In the genomic region with DNA sequence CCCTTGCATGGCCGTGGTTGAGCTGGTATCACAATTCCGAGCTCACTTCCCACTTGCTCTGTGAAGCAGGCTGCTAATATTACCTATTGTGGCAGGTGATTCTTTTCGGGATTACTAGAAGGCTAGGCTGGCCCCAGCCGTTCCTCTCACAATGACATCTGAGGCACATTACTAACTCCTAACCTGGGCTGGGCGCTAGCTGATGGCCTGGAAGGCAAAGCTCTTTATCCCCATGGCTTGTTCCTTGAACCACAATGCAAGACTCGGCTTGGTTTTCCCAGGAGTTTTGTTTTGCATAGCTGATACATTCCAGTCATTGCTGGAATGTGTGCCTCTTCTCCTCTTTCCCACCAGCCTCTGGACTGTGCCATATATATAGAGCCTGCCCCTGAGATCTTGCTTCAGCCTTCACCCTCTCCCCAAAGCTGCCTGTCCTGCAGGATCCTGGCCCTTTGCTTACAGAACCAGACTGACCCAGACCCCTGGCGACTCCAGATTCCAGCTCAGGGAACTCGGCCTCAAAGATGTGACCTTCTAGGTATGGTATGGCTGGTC, we compare ENCODE assay signal across 7 mouse cellular contexts. TPM values are rescaled to one million over a fixed set of nuclear protein-coding genes. Genes with fewer than 3 reads are reported as not detected.
DNase-seq lines count a peak whose midpoint lies in the region; ATAC-seq and TF ChIP-seq lines count a peak whose summit lies in the region.

A gene (plus strand): TSS at position 404 of the 555 bp plus-strand sequence.

- no peaks in the 10 kb centered on the region for H3K9me3 ChIP-seq in midbrain, postnatal 0 days (ENCODE audit: low read length)
- H3K9me3 ChIP-seq in midbrain, embryonic 10.5 days (replicated peaks), result no peaks in the 10 kb centered on the region
- H3K9me3 ChIP-seq in embryonic facial prominence, embryonic 15.5 days (replicated peaks), result no peaks in the 10 kb centered on the region
- H3K9me3 ChIP-seq in hindbrain, embryonic 12.5 days (replicated peaks), result no peaks in the 10 kb centered on the region
- H3K9me3 ChIP-seq in midbrain, embryonic 15.5 days, result no peaks in the 10 kb centered on the region

- H3K27me3 ChIP-seq in midbrain, postnatal 0 days (ENCODE audit: insufficient read depth, low read length), result no peaks in the 10 kb centered on the region
- peaks cover 85% of the 10 kb centered on the region for H3K27me3 ChIP-seq in midbrain, embryonic 10.5 days (ENCODE audit: low read depth, poor library complexity, severe bottlenecking)
- H3K27me3 ChIP-seq in embryonic facial prominence, embryonic 15.5 days, result no peaks in the 10 kb centered on the region
- no peaks in the 10 kb centered on the region for H3K27me3 ChIP-seq in hindbrain, embryonic 12.5 days
- 0 out of 2 replicates have a peak, but pooled peaks cover 3% of the 10 kb centered on the region for H3K27me3 ChIP-seq in midbrain, embryonic 15.5 days (replicated peaks)

- H3K36me3 ChIP-seq in midbrain, postnatal 0 days (ENCODE audit: insufficient read depth, low read length), result no peaks in the 10 kb centered on the region
- no peaks in the 10 kb centered on the region for H3K36me3 ChIP-seq in midbrain, embryonic 10.5 days
- H3K36me3 ChIP-seq in embryonic facial prominence, embryonic 15.5 days, result no peaks in the 10 kb centered on the region
- H3K36me3 ChIP-seq in hindbrain, embryonic 12.5 days, result no peaks in the 10 kb centered on the region
- no peaks in the 10 kb centered on the region for H3K36me3 ChIP-seq in macrophage (ENCODE audit: inconsistent target)
- H3K36me3 ChIP-seq in midbrain, embryonic 15.5 days (replicated peaks), result no peaks in the 10 kb centered on the region

- no peak for TF ChIP-seq CTCF in midbrain, postnatal 0 days (IDR thresholded peaks at IDR 0.05)

- no peak for ATAC-seq in midbrain, postnatal 0 days (ENCODE audit: low FRiP score)
- ATAC-seq in embryonic facial prominence, embryonic 15.5 days (ENCODE audit: insufficient number of reproducible peaks, low FRiP score, low TSS enrichment, low read depth), result peak; percentile 26; the same call in 1 of the 2 replicates
- ATAC-seq in hindbrain, embryonic 12.5 days (ENCODE audit: low FRiP score), result no peak
- ATAC-seq in cerebellum, adult (ENCODE audit: insufficient number of reproducible peaks, low FRiP score, low TSS enrichment), result no peak
- no peak for ATAC-seq in midbrain, embryonic 15.5 days (replicated peaks)

- no peak within 1 kb of the TSS for H3K9ac ChIP-seq in midbrain, postnatal 0 days (replicated peaks; ENCODE audit: low read length, poor library complexity, severe bottlenecking)
- no peak within 1 kb of the TSS for H3K9ac ChIP-seq in embryonic facial prominence, embryonic 15.5 days
- no peak within 1 kb of the TSS for H3K9ac ChIP-seq in hindbrain, embryonic 12.5 days
- no peak within 1 kb of the TSS for H3K9ac ChIP-seq in midbrain, embryonic 15.5 days

- no peak within 1 kb of the TSS for H3K27ac ChIP-seq in midbrain, postnatal 0 days (ENCODE audit: low read depth, low read length)
- no peak within 1 kb of the TSS for H3K27ac ChIP-seq in midbrain, embryonic 10.5 days (replicated peaks)
- no peak within 1 kb of the TSS for H3K27ac ChIP-seq in embryonic facial prominence, embryonic 15.5 days (replicated peaks)
- no peak within 1 kb of the TSS for H3K27ac ChIP-seq in hindbrain, embryonic 12.5 days
- peak within 1 kb of the TSS; percentile 75 for H3K27ac ChIP-seq in macrophage
- no peak within 1 kb of the TSS for H3K27ac ChIP-seq in midbrain, embryonic 15.5 days

- WGBS in midbrain, postnatal 0 days, result 74% methylated on average over 8 of the region's 8 CpGs
- WGBS in midbrain, embryonic 10.5 days, result 67% methylated on average over 8 of the region's 8 CpGs
- WGBS in embryonic facial prominence, embryonic 15.5 days, result 53% methylated on average over 8 of the region's 8 CpGs
- WGBS in hindbrain, embryonic 12.5 days, result 81% methylated on average over 8 of the region's 8 CpGs
- 98% methylated on average over 8 of the region's 8 CpGs for WGBS in macrophage (ENCODE audit: missing documents)
- WGBS in midbrain, embryonic 15.5 days, result 71% methylated on average over 8 of the region's 8 CpGs

- H3K79me2 ChIP-seq in macrophage (ENCODE audit: inconsistent target), result no peaks in the 10 kb centered on the region

- no peaks in the 10 kb centered on the region for H3K4me1 ChIP-seq in midbrain, postnatal 0 days (ENCODE audit: insufficient read depth, low read length)
- peaks cover 24% of the 10 kb centered on the region for H3K4me1 ChIP-seq in midbrain, embryonic 10.5 days
- 0 out of 2 replicates have a peak, but pooled peaks cover 12% of the 10 kb centered on the region for H3K4me1 ChIP-seq in embryonic facial prominence, embryonic 15.5 days
- no peaks in the 10 kb centered on the region for H3K4me1 ChIP-seq in hindbrain, embryonic 12.5 days
- no peaks in the 10 kb centered on the region for H3K4me1 ChIP-seq in midbrain, embryonic 15.5 days

- DNase-seq in midbrain, postnatal 0 days (ENCODE audit: low spot score), result no peak
- no peak for DNase-seq in midbrain, embryonic 10.5 days (ENCODE audit: low spot score)

- no peak within 1 kb of the TSS for H3K4me2 ChIP-seq in midbrain, postnatal 0 days (ENCODE audit: low read depth, low read length, poor library complexity, severe bottlenecking)
- H3K4me2 ChIP-seq in embryonic facial prominence, embryonic 15.5 days (replicated peaks), result no peak within 1 kb of the TSS
- no peak within 1 kb of the TSS for H3K4me2 ChIP-seq in hindbrain, embryonic 12.5 days (replicated peaks)
- no peak within 1 kb of the TSS for H3K4me2 ChIP-seq in midbrain, embryonic 15.5 days

- no peak within 1 kb of the TSS for H3K4me3 ChIP-seq in midbrain, postnatal 0 days (ENCODE audit: low read depth, low read length)
- no peak within 1 kb of the TSS for H3K4me3 ChIP-seq in midbrain, embryonic 10.5 days
- H3K4me3 ChIP-seq in embryonic facial prominence, embryonic 15.5 days (replicated peaks), result no peak within 1 kb of the TSS
- H3K4me3 ChIP-seq in hindbrain, embryonic 12.5 days, result no peak within 1 kb of the TSS
- H3K4me3 ChIP-seq in macrophage (ENCODE audit: inconsistent target), result no peak within 1 kb of the TSS
- H3K4me3 ChIP-seq in midbrain, embryonic 15.5 days, result no peak within 1 kb of the TSS

RNA-seq across cellular contexts. Expression of the gene that starts here (rescaled TPM):
- 28.0 and 31.8 TPM in 2 replicates for total RNA-seq in midbrain, postnatal 0 days (2014; rRNA removed)
- 10.3 and 12.2 TPM in 2 replicates for polyA plus RNA-seq in midbrain, postnatal 0 days (2015; fragmentation: Nextera tagmentation; extraction: Ambion mirVana)
- 10.0 and 10.1 TPM in 2 replicates for polyA plus RNA-seq in midbrain, embryonic 10.5 days (2016; fragmentation: Nextera tagmentation; extraction: Ambion mirVana)
- 24.0 and 27.7 TPM in 2 replicates for polyA plus RNA-seq in embryonic facial prominence, embryonic 15.5 days (2015; fragmentation: Nextera tagmentation; extraction: Ambion mirVana)
- 16.5 and 18.3 TPM in 2 replicates for polyA plus RNA-seq in hindbrain, embryonic 12.5 days (2016; fragmentation: Nextera tagmentation; extraction: Ambion mirVana)
- total RNA-seq in macrophage (2018; cell fraction: chromatin; rRNA removed), result 10 to 100 TPM in 6 of 26 experiments, 1 to 10 TPM in 18, under 1 TPM in 2; 0.59 to 15.4 (median 5.3) TPM
- total RNA-seq in macrophage (2018; cell fraction: cytosol; rRNA removed), result 1 to 10 TPM in 22 of 26 experiments, under 1 TPM in 4; 0.85 to 9.4 (median 2.8) TPM
- total RNA-seq in macrophage (2018; cell fraction: nucleus; rRNA removed), result 10 to 100 TPM in 8 of 26 experiments, 1 to 10 TPM in 17, under 1 TPM in 1; 0.83 to 20.4 (median 5.2) TPM
- 2.0 to 6.5 TPM (median 2.1 TPM) in 3 replicates for polyA plus RNA-seq in macrophage (2018)
- 9.7 and 11.2 TPM in 2 replicates for polyA plus RNA-seq in midbrain, embryonic 15.5 days (2015; fragmentation: Nextera tagmentation; extraction: Ambion mirVana)
